Mouse (Mus musculus): ENCODE data around the gene Onecut1. TPM values are rescaled to one million over a fixed set of nuclear protein-coding genes. Genes with fewer than 3 reads are reported as not detected.

The Onecut1 gene
- polyA plus RNA-seq, 1 experiment from 2014 or later: 3.5 TPM

- Histone ChIP-seq H3K4me1 (ENCODE audit: control insufficient read depth, insufficient read depth, low read length) (peaks cover 7% of the 10 kb centered on the region; the same call in 1 of the 2 replicates), H3K9ac (replicated peaks; ENCODE audit: low read depth, low read length) (no peak overlapping the region), H3K4me3 (ENCODE audit: low read depth, low read length) (no peak overlapping the region), H3K9me3 (ENCODE audit: control insufficient read depth, low read length) (no peaks in the 10 kb centered on the region), H3K27me3 (ENCODE audit: control insufficient read depth, insufficient read depth, low read length) (peaks cover 65% of the 10 kb centered on the region), H3K4me2 (ENCODE audit: low read depth, low read length) (no peak overlapping the region), H3K36me3 (ENCODE audit: control insufficient read depth, insufficient read depth, low read length) (no peaks in the 10 kb centered on the region), H3K27ac (ENCODE audit: low read depth, low read length) (no peak overlapping the region)
- 4% methylated on average over 7 of the region's 7 CpGs for WGBS
- no peak for ATAC-seq (ENCODE audit: low read depth)
These were observed 4.2 kb upstream of the Onecut1 start for GRCm38 (mm10) chr9:74857508-74857840.

DNA sequence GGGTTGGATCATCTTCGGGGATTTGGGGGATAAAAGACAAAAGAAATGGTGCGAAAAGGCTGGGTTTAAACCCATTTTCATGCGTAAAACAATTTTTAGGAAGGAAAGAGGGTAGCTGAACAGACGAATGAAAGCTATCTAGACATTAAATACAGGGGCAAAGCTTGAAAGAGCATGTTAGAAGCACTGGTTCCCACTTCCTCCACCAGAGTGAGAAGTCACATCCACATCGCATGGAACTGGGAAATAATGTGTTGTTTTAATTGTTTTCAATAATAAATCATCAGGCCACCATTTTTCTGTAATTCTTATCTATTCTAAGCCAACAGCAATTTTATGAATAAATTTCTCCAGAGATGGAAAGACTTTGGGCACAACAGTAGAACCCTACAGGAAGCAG is 3.6 kb upstream of the Onecut1 start:
- Histone ChIP-seq H3K4me1 (ENCODE audit: control insufficient read depth, insufficient read depth, low read length) (peaks cover 12% of the 10 kb centered on the region), H3K27me3 (ENCODE audit: control insufficient read depth, insufficient read depth, low read length) (peaks cover 69% of the 10 kb centered on the region), H3K4me2 (ENCODE audit: low read depth, low read length) (no peak overlapping the region), H3K4me3 (ENCODE audit: low read depth, low read length) (no peak overlapping the region), H3K27ac (ENCODE audit: low read depth, low read length) (no peak overlapping the region), H3K9ac (replicated peaks; ENCODE audit: low read depth, low read length) (no peak overlapping the region), H3K36me3 (ENCODE audit: control insufficient read depth, insufficient read depth, low read length) (no peaks in the 10 kb centered on the region), H3K9me3 (ENCODE audit: control insufficient read depth, low read length) (no peaks in the 10 kb centered on the region)
- 3% methylated on average over 5 of the region's 5 CpGs for WGBS
- ATAC-seq (ENCODE audit: low read depth): no peak

DNA sequence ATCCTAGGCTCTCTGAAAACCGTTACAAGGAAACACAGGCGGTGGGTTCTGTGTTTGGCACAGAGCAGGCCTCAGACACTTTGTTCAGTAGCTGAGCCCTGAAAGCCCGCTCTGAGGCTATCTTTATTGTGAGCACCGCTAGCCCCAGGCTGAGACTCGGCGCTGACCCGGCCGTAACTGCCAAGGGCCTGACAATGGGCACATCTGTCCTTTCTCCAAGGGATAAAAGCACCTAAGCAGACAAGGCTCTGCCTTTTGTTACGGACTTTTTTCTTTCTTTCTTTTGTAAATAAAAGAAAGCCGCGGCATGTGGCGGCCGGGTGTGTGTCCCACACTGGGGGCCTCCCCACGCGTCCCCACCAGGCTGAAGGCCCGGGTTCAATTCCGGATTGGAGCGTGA is 1.3 kb upstream of the Onecut1 start:
- WGBS: 5% methylated on average over 18 of the region's 18 CpGs
- Histone ChIP-seq H3K4me2 (ENCODE audit: low read depth, low read length) (no peak overlapping the region), H3K9me3 (ENCODE audit: control insufficient read depth, low read length) (no peaks in the 10 kb centered on the region), H3K36me3 (ENCODE audit: control insufficient read depth, insufficient read depth, low read length) (no peaks in the 10 kb centered on the region), H3K27ac (ENCODE audit: low read depth, low read length) (no peak overlapping the region), H3K9ac (replicated peaks; ENCODE audit: low read depth, low read length) (no peak overlapping the region), H3K4me3 (ENCODE audit: low read depth, low read length) (no peak overlapping the region), H3K4me1 (ENCODE audit: control insufficient read depth, insufficient read depth, low read length) (peaks cover 17% of the 10 kb centered on the region), H3K27me3 (ENCODE audit: control insufficient read depth, insufficient read depth, low read length) (peaks cover 65% of the 10 kb centered on the region)
- no peak for ATAC-seq (ENCODE audit: low read depth)

DNA sequence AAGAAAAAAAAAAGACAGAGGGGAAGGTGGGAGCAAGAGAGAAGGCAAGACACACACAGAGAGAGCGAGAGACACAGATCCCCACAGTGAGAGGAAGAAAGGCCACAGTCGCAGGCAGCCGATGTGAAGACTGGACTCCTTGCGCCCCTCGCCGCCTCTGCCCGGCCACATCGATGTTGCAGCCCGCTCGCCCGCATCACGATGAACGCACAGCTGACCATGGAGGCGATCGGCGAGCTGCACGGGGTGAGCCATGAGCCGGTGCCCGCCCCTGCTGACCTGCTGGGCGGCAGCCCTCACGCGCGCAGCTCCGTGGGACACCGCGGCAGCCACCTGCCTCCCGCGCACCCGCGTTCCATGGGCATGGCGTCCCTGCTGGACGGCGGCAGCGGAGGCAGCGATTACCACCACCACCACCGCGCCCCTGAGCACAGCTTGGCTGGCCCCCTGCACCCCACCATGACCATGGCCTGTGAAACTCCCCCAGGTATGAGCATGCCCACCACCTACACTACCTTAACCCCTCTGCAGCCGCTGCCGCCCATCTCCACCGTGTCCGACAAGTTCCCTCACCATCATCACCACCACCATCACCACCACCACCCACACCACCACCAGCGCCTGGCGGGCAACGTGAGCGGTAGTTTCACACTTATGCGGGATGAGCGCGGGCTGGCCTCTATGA is 517 bp downstream of the Onecut1 start:
- peak; percentile 12; the same call in 1 of the 2 replicates for ATAC-seq (ENCODE audit: low read depth)
- peak overlapping the region; percentile 41 for H3K4me3 ChIP-seq (ENCODE audit: low read depth, low read length)
- WGBS: under 1% methylated on average over 48 of the region's 48 CpGs
- H3K27ac ChIP-seq (ENCODE audit: low read depth, low read length): peak overlapping the region; percentile 45
- peaks cover 17% of the 10 kb centered on the region for H3K4me1 ChIP-seq (ENCODE audit: control insufficient read depth, insufficient read depth, low read length)
- peak overlapping the region; percentile 89 for H3K4me2 ChIP-seq (ENCODE audit: low read depth, low read length)
- H3K27me3 ChIP-seq (ENCODE audit: control insufficient read depth, insufficient read depth, low read length): peaks cover 68% of the 10 kb centered on the region
- H3K9me3 ChIP-seq (ENCODE audit: control insufficient read depth, low read length): no peaks in the 10 kb centered on the region
- no peaks in the 10 kb centered on the region for H3K36me3 ChIP-seq (ENCODE audit: control insufficient read depth, insufficient read depth, low read length)
- H3K9ac ChIP-seq (replicated peaks; ENCODE audit: low read depth, low read length): peak overlapping the region; percentile 53

DNA sequence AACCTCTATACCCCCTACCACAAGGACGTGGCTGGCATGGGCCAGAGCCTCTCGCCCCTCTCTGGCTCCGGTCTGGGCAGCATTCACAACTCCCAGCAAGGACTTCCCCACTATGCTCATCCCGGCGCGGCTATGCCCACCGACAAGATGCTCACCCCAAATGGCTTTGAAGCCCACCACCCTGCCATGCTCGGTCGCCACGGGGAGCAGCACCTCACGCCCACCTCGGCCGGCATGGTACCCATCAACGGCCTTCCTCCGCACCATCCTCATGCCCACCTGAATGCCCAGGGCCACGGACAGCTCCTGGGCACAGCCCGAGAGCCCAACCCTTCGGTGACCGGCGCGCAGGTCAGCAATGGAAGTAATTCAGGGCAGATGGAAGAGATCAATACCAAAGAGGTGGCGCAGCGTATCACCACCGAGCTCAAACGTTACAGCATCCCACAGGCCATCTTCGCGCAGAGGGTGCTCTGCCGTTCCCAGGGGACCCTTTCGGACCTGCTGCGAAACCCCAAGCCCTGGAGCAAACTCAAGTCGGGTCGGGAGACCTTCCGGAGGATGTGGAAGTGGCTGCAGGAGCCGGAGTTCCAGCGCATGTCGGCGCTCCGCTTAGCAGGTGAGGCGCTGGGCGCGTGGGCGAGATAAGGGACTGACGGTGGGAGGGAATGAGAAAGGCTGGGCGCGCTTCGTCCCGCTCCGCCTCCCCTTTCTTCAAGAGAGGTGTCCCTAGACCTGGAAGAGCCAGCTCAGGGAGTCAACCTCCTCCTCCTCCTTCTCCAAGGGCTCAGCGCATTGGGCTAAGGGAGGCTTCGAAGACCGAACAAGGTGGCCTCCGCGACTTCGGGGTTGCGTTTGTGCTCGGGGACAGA is 1.3 kb downstream of the Onecut1 start:
- peak overlapping the region; percentile 41 for H3K4me3 ChIP-seq (ENCODE audit: low read depth, low read length)
- no peak for ATAC-seq (ENCODE audit: low read depth)
- 1% methylated on average over 55 of the region's 56 CpGs for WGBS
- H3K27me3 ChIP-seq (ENCODE audit: control insufficient read depth, insufficient read depth, low read length): peaks cover 60% of the 10 kb centered on the region
- H3K4me2 ChIP-seq (ENCODE audit: low read depth, low read length): peak overlapping the region; percentile 89
- peak overlapping the region; percentile 53; the same call in 1 of the 2 replicates for H3K9ac ChIP-seq (replicated peaks; ENCODE audit: low read depth, low read length)
- H3K4me1 ChIP-seq (ENCODE audit: control insufficient read depth, insufficient read depth, low read length): peaks cover 17% of the 10 kb centered on the region
- H3K36me3 ChIP-seq (ENCODE audit: control insufficient read depth, insufficient read depth, low read length): no peaks in the 10 kb centered on the region
- H3K9me3 ChIP-seq (ENCODE audit: control insufficient read depth, low read length): no peaks in the 10 kb centered on the region
- peak overlapping the region; percentile 45; the same call in 1 of the 2 replicates for H3K27ac ChIP-seq (ENCODE audit: low read depth, low read length)

DNA sequence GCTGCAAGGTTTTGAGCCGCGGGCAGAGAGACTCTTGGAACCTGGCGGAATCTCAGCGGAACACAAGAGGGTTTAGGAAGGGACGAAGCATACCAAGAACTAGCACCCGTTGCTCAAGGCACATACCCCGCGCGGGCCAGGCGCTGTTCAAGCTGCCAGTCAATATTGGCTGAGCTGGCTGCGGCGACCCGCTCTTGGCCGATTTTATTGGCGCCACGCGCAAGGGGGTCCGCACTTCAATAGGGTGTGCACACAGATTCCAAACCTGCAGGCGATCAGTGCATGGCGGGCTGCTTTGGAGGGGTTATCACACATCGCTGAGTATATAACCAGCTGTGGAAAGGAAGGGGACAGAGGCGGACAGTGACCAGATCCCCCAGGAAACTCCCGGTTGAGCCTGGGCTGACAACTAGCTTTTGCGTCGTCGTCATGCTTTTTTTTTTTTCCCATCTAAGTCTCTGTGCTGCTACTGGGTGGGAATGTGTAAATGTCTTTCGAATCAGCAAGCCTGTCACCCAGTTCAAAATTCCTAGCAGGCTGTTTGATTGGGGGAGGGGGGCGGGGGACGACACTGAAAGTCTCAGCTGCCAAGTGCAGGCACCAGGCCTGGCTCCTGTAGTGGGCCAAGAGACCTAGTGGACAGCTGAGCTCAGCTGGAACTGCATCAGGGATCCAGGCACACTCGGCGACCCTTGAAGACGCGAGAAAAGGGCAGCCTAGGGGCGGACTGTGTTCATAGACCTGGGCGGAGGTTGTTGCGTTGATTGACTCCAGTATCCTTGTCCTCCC is 2.1 kb downstream of the Onecut1 start:
- Histone ChIP-seq H3K4me2 (ENCODE audit: low read depth, low read length) (peak overlapping the region; percentile 89), H3K9me3 (ENCODE audit: control insufficient read depth, low read length) (no peaks in the 10 kb centered on the region), H3K9ac (replicated peaks; ENCODE audit: low read depth, low read length) (peak overlapping the region; percentile 34), H3K4me1 (ENCODE audit: control insufficient read depth, insufficient read depth, low read length) (peaks cover 17% of the 10 kb centered on the region), H3K27me3 (ENCODE audit: control insufficient read depth, insufficient read depth, low read length) (peaks cover 55% of the 10 kb centered on the region), H3K4me3 (ENCODE audit: low read depth, low read length) (peak overlapping the region; percentile 41), H3K27ac (ENCODE audit: low read depth, low read length) (no peak overlapping the region; the same call in 1 of the 2 replicates), H3K36me3 (ENCODE audit: control insufficient read depth, insufficient read depth, low read length) (no peaks in the 10 kb centered on the region)
- WGBS: under 1% methylated on average over 36 of the region's 36 CpGs
- no peak for ATAC-seq (ENCODE audit: low read depth)

DNA sequence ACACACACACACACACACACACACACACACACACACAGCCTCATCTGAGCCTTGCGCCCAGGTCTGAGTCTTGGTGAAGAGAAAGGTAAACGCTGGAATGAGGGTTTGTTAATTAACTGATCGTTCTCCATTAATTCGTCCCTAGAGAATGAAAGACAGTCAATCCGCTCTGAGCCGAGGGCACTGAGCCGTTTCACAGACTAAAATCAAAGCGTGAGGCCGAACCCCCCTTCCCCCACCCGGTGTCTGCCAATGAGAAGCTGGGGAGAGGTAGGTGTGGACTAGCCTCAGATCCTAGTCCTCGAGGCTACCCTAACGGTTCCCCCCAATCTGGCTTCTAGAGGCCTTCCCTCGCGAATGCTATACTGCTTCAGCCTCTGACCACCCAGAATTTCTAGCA is 2.8 kb downstream of the Onecut1 start:
- under 1% methylated on average over 14 of the region's 14 CpGs for WGBS
- ATAC-seq (ENCODE audit: low read depth): no peak
- peaks cover 49% of the 10 kb centered on the region for H3K27me3 ChIP-seq (ENCODE audit: control insufficient read depth, insufficient read depth, low read length)
- H3K9ac ChIP-seq (replicated peaks; ENCODE audit: low read depth, low read length): peak overlapping the region; percentile 34; the same call in 1 of the 2 replicates
- no peaks in the 10 kb centered on the region for H3K9me3 ChIP-seq (ENCODE audit: control insufficient read depth, low read length)
- H3K36me3 ChIP-seq (ENCODE audit: control insufficient read depth, insufficient read depth, low read length): no peaks in the 10 kb centered on the region
- H3K27ac ChIP-seq (ENCODE audit: low read depth, low read length): no peak overlapping the region
- peak overlapping the region; percentile 41; the same call in 1 of the 2 replicates for H3K4me3 ChIP-seq (ENCODE audit: low read depth, low read length)
- peaks cover 17% of the 10 kb centered on the region for H3K4me1 ChIP-seq (ENCODE audit: control insufficient read depth, insufficient read depth, low read length)
- 0 out of 2 replicates have a peak overlapping the region, but pooled peaks have one; percentile 89 for H3K4me2 ChIP-seq (ENCODE audit: low read depth, low read length)

DNA sequence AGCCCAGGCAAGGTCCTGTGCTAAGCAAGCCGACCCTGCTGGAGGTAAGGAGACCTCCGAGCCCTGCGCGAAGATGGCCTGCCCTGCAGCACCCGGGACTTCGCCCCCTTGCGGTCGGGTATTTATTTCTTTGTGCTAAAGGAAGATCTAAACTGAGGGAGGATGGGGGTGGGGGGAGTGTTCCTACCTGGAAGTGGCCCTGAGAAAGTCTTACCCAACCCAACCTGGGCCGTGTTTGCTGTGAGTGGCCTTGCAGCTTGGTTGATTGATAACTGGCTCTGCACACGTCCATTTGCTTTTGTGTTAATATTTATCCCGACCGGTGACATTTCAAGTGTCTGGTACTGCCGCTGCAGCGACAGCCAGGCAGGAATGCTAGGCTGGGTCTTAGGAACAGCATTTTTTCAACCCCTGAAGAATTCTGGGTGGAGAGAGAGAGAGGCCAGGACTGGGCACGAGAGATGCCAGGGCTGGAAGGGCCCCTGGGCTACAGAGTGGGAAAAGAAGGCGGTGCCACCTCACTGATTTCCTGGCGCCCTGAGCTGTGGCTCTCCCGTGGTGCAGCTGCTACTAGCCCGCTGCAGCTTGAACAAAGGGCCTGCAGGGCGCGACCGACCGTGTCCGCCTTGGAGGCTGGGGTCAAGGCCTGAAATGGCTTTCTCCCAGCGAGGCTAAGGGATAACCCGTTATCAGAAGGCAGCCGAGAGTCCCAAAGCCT is 5.0 kb downstream of the Onecut1 start:
- Histone ChIP-seq H3K9ac (replicated peaks; ENCODE audit: low read depth, low read length) (peak overlapping the region; percentile 22; the same call in 1 of the 2 replicates), H3K4me1 (ENCODE audit: control insufficient read depth, insufficient read depth, low read length) (peaks cover 16% of the 10 kb centered on the region), H3K4me3 (ENCODE audit: low read depth, low read length) (0 out of 2 replicates have a peak overlapping the region, but pooled peaks have one; percentile 11), H3K4me2 (ENCODE audit: low read depth, low read length) (peak overlapping the region; percentile 29; the same call in 1 of the 2 replicates), H3K27ac (ENCODE audit: low read depth, low read length) (no peak overlapping the region; the same call in 1 of the 2 replicates), H3K27me3 (ENCODE audit: control insufficient read depth, insufficient read depth, low read length) (peaks cover 32% of the 10 kb centered on the region), H3K36me3 (ENCODE audit: control insufficient read depth, insufficient read depth, low read length) (no peaks in the 10 kb centered on the region), H3K9me3 (ENCODE audit: control insufficient read depth, low read length) (no peaks in the 10 kb centered on the region)
- 6% methylated on average over 26 of the region's 27 CpGs for WGBS
- ATAC-seq (ENCODE audit: low read depth): no peak

All from neural tube, embryonic 14.5 days (tissue).